Mouse (Mus musculus): ENCODE data around the gene Crb3. TPM values are rescaled to one million over a fixed set of nuclear protein-coding genes. Genes with fewer than 3 reads are reported as not detected.
A peak's percentile ranks its signal among the peaks of the same experiment; 100 is the strongest.

Crb3 gene
- total and polyA plus RNA-seq, 3 experiments, result 0.25 TPM; not detected in 2

GRCm38 (mm10) chr17:57060231-57060801 is 1.4 kb downstream of the Crb3 start (continued):
- TF ChIP-seq ZKSCAN1 (IDR thresholded peaks at IDR 0.05; ENCODE audit: borderline replicate concordance, low read depth, low read length), result no peak
- no peak for TF ChIP-seq ZMIZ1 (IDR thresholded peaks at IDR 0.05; ENCODE audit: low read depth, low read length)
- peak; percentile 86 for TF ChIP-seq NRF1 (IDR thresholded peaks at IDR 0.05; ENCODE audit: low read depth, low read length)
- peak in 1 of 2 experiments; percentile 75; a peak in 2 of 4 replicates for TF ChIP-seq CTCF (conservative IDR thresholded peaks at IDR 0.05 in 1 of 2, IDR thresholded peaks at IDR 0.05 in 1 of 2; ENCODE audit: low read depth in 2 of 2, low read length in 2 of 2)
- peak; percentile 65 for TF ChIP-seq TCF12 (IDR thresholded peaks at IDR 0.05; ENCODE audit: low read depth, low read length)
- TF ChIP-seq RAD21 (IDR thresholded peaks at IDR 0.05; ENCODE audit: low read depth, low read length), result peak; percentile 58
- TF ChIP-seq EP300 (IDR thresholded peaks at IDR 0.05; ENCODE audit: low read length), result no peak
- TF ChIP-seq SMC3 (IDR thresholded peaks at IDR 0.05; ENCODE audit: low read depth, low read length), result peak; percentile 62

GRCm38 (mm10) chr17:57061069-57061468 is 2.2 kb downstream of the Crb3 start:
- Histone ChIP-seq H3K36me3 (replicated peaks in 1 of 2; ENCODE audit: control insufficient read depth in 1 of 2, insufficient read depth in 1 of 2, low read length in 1 of 2) (peaks cover 5 to 28% of the 10 kb centered on the region in 2 experiments), H3K27ac (ENCODE audit: insufficient read depth, low read depth) (no peak overlapping the region), H3K79me2 (replicated peaks; ENCODE audit: control insufficient read depth, extremely low read depth, insufficient read depth, poor library complexity, severe bottlenecking) (no peaks in the 10 kb centered on the region), H3K9ac (ENCODE audit: insufficient read depth, low read depth) (peak overlapping the region; percentile 20; the same call in 1 of the 2 replicates), H3K4me2 (ENCODE audit: insufficient read depth, low read depth, poor library complexity, severe bottlenecking) (peak overlapping the region; percentile 52), H3K9me3 (replicated peaks; ENCODE audit: low read length) (no peaks in the 10 kb centered on the region), H3K4me1 (ENCODE audit: control insufficient read depth in 1 of 2, insufficient read depth in 2 of 2) (peaks cover 9 to 26% of the 10 kb centered on the region in 2 experiments), H3K4me3 (replicated peaks in 1 of 3; ENCODE audit: low read depth in 2 of 3, low read length in 2 of 3, poor library complexity in 1 of 3) (no peak overlapping the region), H3K27me3 (replicated peaks) (no peaks in the 10 kb centered on the region)
- no peak for DNase-seq (ENCODE audit: extremely low read depth)
- TF ChIP-seq MXI1 (IDR thresholded peaks at IDR 0.05; ENCODE audit: low read depth, low read length), result peak; percentile 10; the same call in 1 of the 2 replicates
- no peak for TF ChIP-seq MAZ (IDR thresholded peaks at IDR 0.05; ENCODE audit: low read depth, low read length)
- no peak for TF ChIP-seq TCF12 (IDR thresholded peaks at IDR 0.05; ENCODE audit: low read depth, low read length)
- TF ChIP-seq BHLHE40 (IDR thresholded peaks at IDR 0.05; ENCODE audit: low read depth, low read length), result peak; percentile 76
- no peak for TF ChIP-seq SIN3A (IDR thresholded peaks at IDR 0.05; ENCODE audit: low read length)
- TF ChIP-seq CTCF (conservative IDR thresholded peaks at IDR 0.05 in 1 of 2, IDR thresholded peaks at IDR 0.05 in 1 of 2; ENCODE audit: low read depth in 2 of 2, low read length in 2 of 2), result no peak
- TF ChIP-seq MAX (IDR thresholded peaks at IDR 0.05; ENCODE audit: low read length), result no peak
- no peak for TF ChIP-seq IRF4 (IDR thresholded peaks at IDR 0.05; ENCODE audit: low read depth, low read length)
- dilution Hi-C loops (cut with MboI; ENCODE audit: extremely low pct_ligation_motif_present, extremely low pct_unique_long_range_greater_than_20kb, low sequenced_read_pairs), result no loop called here
- in situ Hi-C loops (cut with MboI; ENCODE audit: low pct_ligation_motif_present, low pct_unique_long_range_greater_than_20kb, low sequenced_read_pairs), result no loop called here

- Histone ChIP-seq H3K4me2 (ENCODE audit: insufficient read depth, low read depth, poor library complexity, severe bottlenecking) (no peak overlapping the region), H3K4me1 (ENCODE audit: control insufficient read depth in 1 of 2, insufficient read depth in 2 of 2) (peaks cover 9 to 26% of the 10 kb centered on the region in 2 experiments), H3K27ac (ENCODE audit: insufficient read depth, low read depth) (no peak overlapping the region), H3K4me3 (replicated peaks in 1 of 3; ENCODE audit: low read depth in 2 of 3, low read length in 2 of 3, poor library complexity in 1 of 3) (no peak overlapping the region), H3K27me3 (replicated peaks) (no peaks in the 10 kb centered on the region), H3K9me3 (replicated peaks; ENCODE audit: low read length) (no peaks in the 10 kb centered on the region), H3K9ac (ENCODE audit: insufficient read depth, low read depth) (no peak overlapping the region), H3K79me2 (replicated peaks; ENCODE audit: control insufficient read depth, extremely low read depth, insufficient read depth, poor library complexity, severe bottlenecking) (no peaks in the 10 kb centered on the region), H3K36me3 (replicated peaks in 1 of 2; ENCODE audit: control insufficient read depth in 1 of 2, insufficient read depth in 1 of 2, low read length in 1 of 2) (peaks cover 12 to 33% of the 10 kb centered on the region in 2 experiments)
- dilution Hi-C loops (cut with MboI; ENCODE audit: extremely low pct_ligation_motif_present, extremely low pct_unique_long_range_greater_than_20kb, low sequenced_read_pairs), result no loop called here
- in situ Hi-C loops (cut with MboI; ENCODE audit: low pct_ligation_motif_present, low pct_unique_long_range_greater_than_20kb, low sequenced_read_pairs), result no loop called here
- no peak for DNase-seq (ENCODE audit: extremely low read depth)
- no peak for TF ChIP-seq NELFE (IDR thresholded peaks at IDR 0.05; ENCODE audit: low read depth, low read length)
- TF ChIP-seq IRF4 (IDR thresholded peaks at IDR 0.05; ENCODE audit: low read depth, low read length), result no peak
Observed at GRCm38 (mm10) chr17:57062011-57062521, 3.2 kb downstream of the Crb3 start.

All from CH12.LX (cell line).